Mouse (Mus musculus) ovary, adult 10 weeks (tissue): ENCODE data around the gene Leo1. TPM values are rescaled to one million over a fixed set of nuclear protein-coding genes. Genes with fewer than 3 reads are reported as not detected.

ENCODE experiments used
- polyA plus RNA-seq: library from polyadenylated mRNA; stranded (reverse); fragments of 350-450 nt; fragmentation: Illumina TruSeq; extraction: RNeasy Lipid Tissue Mini Kit (QIAGEN cat#74804); gene quantifications from one replicate; pipeline ENCODE4 v1.2.3, GENCODE M21; 2014

Leo1 gene
- 56.4 TPM for polyA plus RNA-seq

DNA sequence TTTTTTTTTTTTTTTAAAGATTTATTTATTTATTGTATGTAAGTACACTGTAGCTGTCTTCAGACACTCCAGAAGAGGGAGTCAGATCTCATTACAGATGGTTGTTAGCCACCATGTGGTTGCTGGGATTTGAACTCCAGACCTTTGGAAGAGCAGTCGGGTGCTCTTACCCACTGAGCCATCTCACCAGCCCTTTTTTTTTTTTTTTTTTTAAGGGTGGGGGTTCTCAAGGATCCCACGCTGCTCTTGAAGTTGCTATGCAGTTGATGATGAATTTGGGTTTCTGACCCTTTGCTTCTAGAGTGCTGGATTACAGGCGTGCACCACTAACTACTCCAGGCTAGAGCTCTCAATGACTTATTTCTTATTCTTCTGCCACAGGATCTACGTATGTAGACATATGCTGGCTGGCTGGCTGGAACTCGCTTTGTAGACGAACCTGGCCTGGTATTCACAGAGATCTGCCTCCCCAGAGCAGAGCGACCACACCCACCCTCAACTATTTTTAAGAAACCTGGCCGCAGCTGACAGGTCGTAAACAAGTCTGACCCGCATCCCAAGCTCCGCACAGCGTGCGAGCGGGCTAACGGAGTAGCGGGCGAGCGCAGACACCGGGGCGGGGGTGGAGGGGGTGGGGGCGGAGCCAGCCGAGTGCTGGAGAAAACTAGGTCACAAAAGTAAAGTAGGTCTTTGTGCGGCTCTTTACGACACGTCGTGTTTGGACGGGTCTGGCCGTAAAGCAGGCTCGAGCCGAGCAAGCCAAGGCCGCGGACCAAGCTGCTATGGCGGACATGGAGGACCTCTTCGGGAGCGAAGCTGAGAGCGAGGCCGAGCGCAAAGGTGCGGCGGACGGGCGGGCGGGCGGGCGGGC lies at the start of gene Leo1:
Gene Leo1 (plus strand): TSS at position 729 of the 871 bp plus-strand sequence.

GRCm38 (mm10) chr9:75409852-75410378 lies 31.4 kb upstream of the Leo1 start, which contains the start of gene Mapk6:
TSS of gene Mapk6 (minus strand) at chr9:75410005.

Other genes starting within 250 kb of the Leo1 start
- gene Myo5c, start 209.5 kb upstream of the Leo1 start, polyA plus RNA-seq: 7.1 TPM
- 27.0 TPM for gene Gnb5, start 135.2 kb upstream of the Leo1 start, polyA plus RNA-seq
- 37.1 TPM for gene Bcl2l10, start 93.8 kb upstream of the Leo1 start, polyA plus RNA-seq
- gene Mapk6, start 31.5 kb upstream of the Leo1 start, polyA plus RNA-seq: 63.2 TPM
- gene Tmod3, start 118.1 kb downstream of the Leo1 start, polyA plus RNA-seq: 149 TPM
- 8.8 TPM for gene Tmod2, start 169.8 kb downstream of the Leo1 start, polyA plus RNA-seq
- 38.9 TPM for gene Lysmd2, start 184.2 kb downstream of the Leo1 start, polyA plus RNA-seq
- gene Scg3, start 242.5 kb downstream of the Leo1 start, polyA plus RNA-seq: 6.7 TPM